Mouse (Mus musculus) heart, adult 2 months (tissue): Measurements from ENCODE around the gene Aldh1a1. TPM values are rescaled to one million over a fixed set of nuclear protein-coding genes. Genes with fewer than 3 reads are reported as not detected.
A peak's percentile ranks its signal among the peaks of the same experiment; 100 is the strongest.
"Not testable (repeated sequence)": the region's sequence is repeated elsewhere in the genome, so short reads cannot be mapped to it uniquely, and the experiment has no call there.

Experiments used
- DNase-seq, 2 experiments: peaks; one replicate each; pipeline ENCODE4 v3.0.0; 2021
- H3K27ac ChIP-seq: fragments of 200-600 bp; 2 replicates; pipeline ENCODE4 v1.8.1; 2022
- H3K27me3 ChIP-seq: fragments of 200-500 bp; 2 replicates; pipeline ENCODE4 v1.6.1; 2012; ENCODE audit warnings: mild to moderate bottlenecking, low read length, inconsistent platforms, mixed read lengths; ENCODE audit not compliant: control insufficient read depth, insufficient read depth
- H3K36me3 ChIP-seq: fragments of 200-500 bp; 2 replicates; pipeline ENCODE4 v1.6.1; 2012; ENCODE audit warnings: low read length, inconsistent platforms; ENCODE audit not compliant: control insufficient read depth, insufficient read depth
- H3K4me1 ChIP-seq: fragments of 200-500 bp; 2 replicates; pipeline ENCODE4 v1.6.1; 2011; ENCODE audit warnings: low read length; ENCODE audit not compliant: control insufficient read depth, insufficient read depth
- H3K4me3 ChIP-seq: fragments of 200-600 bp; 2 replicates; pipeline ENCODE4 v1.8.1; 2022
- H3K79me2 ChIP-seq: fragments of 200-500 bp; replicated peaks from 2 replicates; pipeline ENCODE4 v1.6.1; 2012; ENCODE audit warnings: mild to moderate bottlenecking, inconsistent platforms, low read length, moderate library complexity, mixed read lengths; ENCODE audit not compliant: control insufficient read depth, insufficient read depth
- H3K9ac ChIP-seq: fragments of 200-500 bp; 2 replicates; pipeline ENCODE4 v1.6.1; 2012; ENCODE audit warnings: low read depth, mild to moderate bottlenecking, control low read depth, inconsistent platforms, low read length, mixed read lengths
- CTCF ChIP-seq: fragments of 200-600 bp; IDR thresholded peaks from 2 replicates; pipeline ENCODE4 v1.8.1; 2022; ENCODE audit warnings: antibody characterized with exemption, mild to moderate bottlenecking, moderate library complexity
- EP300 ChIP-seq: fragments of 200-500 bp; IDR thresholded peaks from 2 replicates; pipeline ENCODE4 v1.6.1; 2011; ENCODE audit warnings: low read depth, low read length, control low read depth; ENCODE audit not compliant: insufficient read depth
- POLR2A ChIP-seq: fragments of 200-500 bp; IDR thresholded peaks from 2 replicates; pipeline ENCODE4 v1.6.1; 2011; ENCODE audit warnings: mild to moderate bottlenecking, low read depth, low read length, control low read depth; ENCODE audit not compliant: insufficient read depth
- WGBS: fragments of 180-500 bp; shearing (Covaris S2); methylation state at CpG from one replicate; pipeline ENCODE4 v1.1.7; 2018; 5-methylcytosine and 5-hydroxymethylcytosine counted together
- intact Hi-C: fragments of 180-260 bp; cut with DNase I; formaldehyde crosslinking; loops from one replicate; pipeline ENCODE4 v1.15.1; 2025
- polyA plus RNA-seq: library from polyadenylated mRNA; depleted of rRNA; stranded (reverse); fragments of >200 nt; gene quantifications from 2 replicates; pipeline ENCODE4 v1.2.3, GENCODE M21; 2012
- total RNA-seq, 2 experiments: library from RNA; stranded (reverse); gene quantifications; 2 replicates each; pipeline ENCODE4 v1.2.3; 2021

The Aldh1a1 gene
- total and polyA plus RNA-seq, 3 experiments, result 23.3 to 25.8 (median 24.1) TPM

DNA sequence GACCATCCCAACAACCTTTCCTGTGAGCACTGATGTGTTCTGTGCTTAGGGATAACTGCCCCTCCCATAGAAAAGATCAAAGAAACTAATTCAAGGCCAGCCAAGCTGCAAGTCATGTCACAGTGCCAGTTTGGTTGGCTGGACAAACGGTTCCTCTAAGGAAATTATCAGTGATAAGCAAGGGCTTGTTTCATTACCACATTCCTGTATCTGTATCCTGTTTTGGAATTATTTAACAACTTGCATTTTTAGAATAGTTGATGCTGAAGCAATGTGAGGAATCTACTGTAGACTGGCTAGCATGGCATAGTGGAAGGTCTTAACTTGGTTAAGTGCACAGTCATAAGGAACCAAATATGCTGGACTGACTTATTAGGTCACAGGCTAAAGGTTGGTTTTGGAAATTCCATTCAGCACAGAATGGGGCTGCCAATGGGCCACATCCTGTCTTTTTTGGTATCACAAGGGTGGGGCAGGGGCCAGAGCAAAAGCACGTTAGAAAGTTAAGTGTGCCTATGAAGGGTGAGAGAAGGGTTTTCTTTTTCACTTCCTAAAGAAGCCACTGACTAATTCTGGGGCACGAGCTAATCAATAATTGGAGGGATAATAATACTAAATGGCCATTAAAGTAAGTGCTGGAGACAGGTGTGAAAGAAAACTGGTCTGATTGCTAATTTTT, 121.9 kb downstream of the Aldh1a1 start:
- H3K9ac ChIP-seq, result no peak overlapping the region
- no peak for TF ChIP-seq EP300
- TF ChIP-seq CTCF, result no peak
- TF ChIP-seq POLR2A, result no peak
- no peaks in the 10 kb centered on the region for H3K36me3 ChIP-seq
- H3K79me2 ChIP-seq, result no peaks in the 10 kb centered on the region
- no peak overlapping the region for H3K4me3 ChIP-seq
- DNase-seq, result no peak
- H3K4me1 ChIP-seq, result no peaks in the 10 kb centered on the region
- intact Hi-C loops, result no loop called here
- H3K27ac ChIP-seq, result no peak overlapping the region
- no peaks in the 10 kb centered on the region for H3K27me3 ChIP-seq
- WGBS, result 36% methylated on average over 3 of the region's 3 CpGs

DNA sequence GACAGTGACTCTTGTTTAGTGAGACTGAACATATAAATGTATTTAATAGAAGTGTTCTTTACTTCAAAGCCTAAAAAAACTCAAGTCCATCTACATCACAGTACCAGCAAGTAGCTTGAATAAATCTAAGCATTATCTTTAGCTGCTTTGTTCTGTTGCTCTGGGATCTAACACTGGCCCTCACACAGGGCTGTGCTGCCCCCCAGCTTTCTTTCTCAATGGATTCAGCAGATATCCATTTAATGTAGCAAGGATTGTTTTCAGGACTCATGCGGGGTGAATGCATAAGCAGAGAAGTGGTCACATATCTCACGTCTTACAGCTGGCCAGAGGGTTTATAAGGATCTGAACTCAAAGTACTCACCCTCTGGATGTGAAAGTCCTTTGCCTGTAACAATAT, 129.9 kb downstream of the Aldh1a1 start:
- WGBS, result 64% methylated on average over 2 of the region's 2 CpGs
- H3K9ac ChIP-seq, result no peak overlapping the region
- no peaks in the 10 kb centered on the region for H3K36me3 ChIP-seq
- no peaks in the 10 kb centered on the region for H3K79me2 ChIP-seq
- no peak for DNase-seq
- no peak overlapping the region for H3K27ac ChIP-seq
- H3K4me3 ChIP-seq, result no peak overlapping the region
- no peaks in the 10 kb centered on the region for H3K4me1 ChIP-seq
- TF ChIP-seq CTCF (no peak), POLR2A (no peak), EP300 (no peak)
- H3K27me3 ChIP-seq, result no peaks in the 10 kb centered on the region
- intact Hi-C loops, result no loop called here

DNA sequence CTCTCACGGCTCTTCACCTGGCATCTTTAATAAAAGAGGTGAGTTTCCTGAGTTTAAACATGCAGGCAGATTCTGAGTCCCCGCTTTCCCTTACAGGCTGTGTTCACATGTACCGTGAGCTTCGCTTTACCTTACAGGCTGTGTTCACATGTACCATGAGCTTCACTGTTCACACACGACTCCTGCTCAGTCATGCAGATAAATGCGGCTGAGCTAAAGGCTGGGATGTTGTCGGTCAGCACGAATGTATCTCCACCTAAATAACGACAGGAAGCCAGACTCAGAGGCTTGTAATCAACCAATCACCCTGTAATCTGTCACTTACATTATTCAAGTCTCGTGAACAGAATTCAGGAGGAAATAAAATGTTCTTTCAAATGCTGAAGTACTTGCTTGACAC, 130.9 kb downstream of the Aldh1a1 start:
- TF ChIP-seq CTCF, result no peak
- TF ChIP-seq POLR2A, result no peak
- no peak for TF ChIP-seq EP300
- Histone ChIP-seq H3K27me3 (no peaks in the 10 kb centered on the region), H3K79me2 (no peaks in the 10 kb centered on the region), H3K27ac (no peak overlapping the region), H3K4me3 (no peak overlapping the region), H3K9ac (no peak overlapping the region), H3K36me3 (no peaks in the 10 kb centered on the region), H3K4me1 (no peaks in the 10 kb centered on the region)
- DNase-seq, result no peak
- 67% methylated on average over 10 of the region's 10 CpGs for WGBS
- intact Hi-C loops, result no loop called here

DNA sequence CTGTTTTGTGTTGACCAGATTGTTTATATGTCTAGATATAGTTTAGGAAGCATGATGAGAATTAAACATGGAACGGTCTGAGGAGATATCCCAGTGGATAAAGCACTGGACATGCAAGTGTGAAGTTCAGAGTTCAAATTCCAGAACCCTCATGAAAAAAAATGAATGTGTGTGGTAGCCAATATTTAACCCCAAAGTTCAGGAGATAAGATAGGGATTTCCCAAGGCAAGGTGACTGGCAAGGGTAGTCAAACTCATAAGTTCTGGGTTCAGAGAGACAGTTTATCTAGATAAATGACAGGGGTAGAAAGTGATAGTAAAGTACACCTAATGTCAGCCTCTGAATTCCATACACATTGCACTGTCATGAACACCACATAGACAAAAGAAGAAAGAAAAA, 138.5 kb downstream of the Aldh1a1 start:
- 60% methylated on average over 1 of the region's 1 CpGs for WGBS
- no peaks in the 10 kb centered on the region for H3K36me3 ChIP-seq
- no peaks in the 10 kb centered on the region for H3K79me2 ChIP-seq
- no peak overlapping the region for H3K27ac ChIP-seq
- no peaks in the 10 kb centered on the region for H3K27me3 ChIP-seq
- intact Hi-C loops, result no loop called here
- no peak overlapping the region for H3K9ac ChIP-seq
- TF ChIP-seq POLR2A (no peak), EP300 (no peak), CTCF (no peak)
- no peak for DNase-seq
- no peaks in the 10 kb centered on the region for H3K4me1 ChIP-seq
- H3K4me3 ChIP-seq, result no peak overlapping the region

DNA sequence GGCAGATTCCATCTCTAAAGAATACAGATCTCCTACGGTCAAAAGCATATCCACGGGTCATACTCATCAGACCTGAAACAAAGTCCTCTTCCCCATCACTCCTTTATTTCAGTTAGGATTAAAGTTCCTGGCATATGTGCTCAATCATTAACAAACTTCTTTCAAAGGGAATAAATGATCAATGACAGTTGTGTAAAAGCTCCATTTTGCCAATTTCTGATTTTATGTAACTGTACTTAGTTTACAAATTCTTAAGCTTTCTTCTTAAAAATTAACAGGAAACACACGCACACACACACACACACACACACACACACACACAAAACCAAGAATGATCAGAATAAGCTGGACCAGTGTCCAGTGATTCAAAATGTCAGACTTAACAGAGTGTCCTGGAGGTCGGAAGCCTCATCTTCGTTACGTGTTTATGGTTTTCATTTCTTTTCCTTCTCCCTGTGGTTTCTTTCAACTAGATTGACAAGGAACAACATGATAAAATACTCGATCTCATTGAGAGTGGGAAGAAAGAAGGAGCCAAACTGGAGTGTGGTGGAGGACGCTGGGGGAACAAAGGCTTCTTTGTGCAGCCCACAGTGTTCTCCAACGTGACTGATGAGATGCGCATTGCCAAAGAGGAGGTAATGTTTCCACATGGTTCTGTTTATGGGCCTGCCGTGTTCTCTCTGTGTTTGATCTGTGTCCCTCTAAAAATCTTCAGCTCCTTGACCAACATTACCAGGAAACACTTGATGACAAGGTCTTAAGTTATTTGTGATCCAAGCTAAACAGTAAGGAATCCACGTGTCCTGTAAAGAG, 141.6 kb downstream of the Aldh1a1 start:
- Histone ChIP-seq H3K79me2 (no peaks in the 10 kb centered on the region), H3K9ac (no peak overlapping the region), H3K4me3 (no peak overlapping the region), H3K36me3 (no peaks in the 10 kb centered on the region), H3K27me3 (no peaks in the 10 kb centered on the region), H3K4me1 (no peaks in the 10 kb centered on the region), H3K27ac (no peak overlapping the region)
- no peak for TF ChIP-seq EP300
- TF ChIP-seq POLR2A, result no peak
- TF ChIP-seq CTCF, result no peak
- intact Hi-C loops, result no loop called here
- DNase-seq, result peak in 1 of 2 experiments; percentile 5
- 60% methylated on average over 12 of the region's 12 CpGs for WGBS

DNA sequence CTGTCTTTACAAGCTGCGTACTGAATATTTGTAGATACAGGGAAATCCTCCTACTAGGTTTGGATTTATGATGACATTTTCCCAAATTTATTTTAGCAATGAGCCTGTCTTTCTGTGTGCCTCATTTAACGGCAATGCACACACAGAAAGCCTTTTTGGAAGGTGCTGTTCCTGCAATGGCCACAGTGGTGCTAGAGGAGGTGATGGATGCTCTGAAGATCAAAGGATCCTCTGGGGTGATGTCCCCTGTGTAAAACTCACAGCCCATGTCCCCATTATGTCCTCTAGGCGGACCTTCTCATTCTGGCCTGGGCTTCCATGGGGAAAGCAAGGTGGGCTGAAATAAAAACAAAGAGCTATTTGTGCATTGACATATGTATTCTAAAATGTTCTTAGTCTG, 151.8 kb downstream of the Aldh1a1 start:
- Histone ChIP-seq H3K27me3 (no peaks in the 10 kb centered on the region), H3K4me1 (no peaks in the 10 kb centered on the region), H3K27ac (no peak overlapping the region), H3K4me3 (no peak overlapping the region), H3K9ac (no peak overlapping the region), H3K79me2 (no peaks in the 10 kb centered on the region), H3K36me3 (no peaks in the 10 kb centered on the region)
- intact Hi-C loops, result no loop called here
- TF ChIP-seq POLR2A, result no peak
- TF ChIP-seq CTCF, result no peak
- TF ChIP-seq EP300, result no peak
- WGBS, result 73% methylated on average over 3 of the region's 3 CpGs
- DNase-seq, result no peak

DNA sequence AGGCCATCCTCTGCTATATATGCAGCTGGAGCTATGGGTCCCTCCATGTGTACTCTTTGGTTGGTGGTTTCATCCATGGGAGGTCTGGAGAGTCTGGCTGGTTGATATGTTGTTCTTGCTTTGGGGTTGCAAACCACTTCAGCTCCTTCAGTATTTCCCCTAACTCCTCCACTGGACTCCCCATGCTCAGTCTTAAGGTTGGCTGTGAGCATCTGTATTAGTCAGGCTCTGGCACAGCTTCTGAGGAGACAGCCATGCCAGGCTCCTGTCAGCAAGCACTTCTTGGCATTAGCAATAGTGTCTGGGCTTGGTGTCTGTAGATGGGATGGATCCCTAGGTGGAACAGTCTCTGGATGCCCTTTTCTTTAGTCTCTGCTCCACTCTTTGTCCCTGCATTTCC, 155.0 kb downstream of the Aldh1a1 start:
- H3K27ac ChIP-seq, H3K79me2 ChIP-seq, intact Hi-C loops, H3K4me3 ChIP-seq, H3K9ac ChIP-seq, H3K27me3 ChIP-seq, H3K4me1 ChIP-seq, H3K36me3 ChIP-seq: not testable (repeated sequence)
- DNase-seq, result peak in 1 of 2 experiments; percentile 20
